Mouse (Mus musculus) lung, adult 2 months (tissue): ENCODE measurements around the gene Vamp2. TPM values are rescaled to one million over a fixed set of nuclear protein-coding genes. Genes with fewer than 3 reads are reported as not detected.

ENCODE experiments used
- DNase-seq: peaks from one replicate; pipeline ENCODE4 v3.0.0; 2022
- H3K4me1 ChIP-seq: fragments of 200-500 bp; 2 replicates; pipeline ENCODE4 v1.6.1; 2011; ENCODE audit warnings: low read length; ENCODE audit not compliant: control insufficient read depth, insufficient read depth
- H3K4me3 ChIP-seq: fragments of 200-500 bp; replicated peaks from 2 replicates; pipeline ENCODE3; 2011; ENCODE audit warnings: low read depth, mild to moderate bottlenecking, control low read depth, low read length; ENCODE audit errors: extremely low read depth
- CTCF ChIP-seq: fragments of 200-500 bp; IDR thresholded peaks from 2 replicates; pipeline ENCODE4 v1.5.1; 2011; ENCODE audit warnings: mild to moderate bottlenecking, low read length, control low read depth; ENCODE audit not compliant: insufficient read depth
- POLR2A ChIP-seq: fragments of 200-500 bp; IDR thresholded peaks from 2 replicates; pipeline ENCODE4 v1.6.1; 2011; ENCODE audit warnings: low read depth, mild to moderate bottlenecking, control low read depth, low read length, borderline replicate concordance; ENCODE audit errors: extremely low read depth
- WGBS: fragments of 180-500 bp; shearing (Covaris S2); methylation state at CpG from one replicate; pipeline ENCODE4 v1.1.7; 2018; 5-methylcytosine and 5-hydroxymethylcytosine counted together
- polyA plus RNA-seq: library from polyadenylated mRNA; depleted of rRNA; stranded (reverse); fragments of >200 nt; gene quantifications from 2 replicates; pipeline ENCODE4 v1.2.3, GENCODE M21; 2012

The Vamp2 gene
- polyA plus RNA-seq, 1 experiment = 120 TPM

DNA sequence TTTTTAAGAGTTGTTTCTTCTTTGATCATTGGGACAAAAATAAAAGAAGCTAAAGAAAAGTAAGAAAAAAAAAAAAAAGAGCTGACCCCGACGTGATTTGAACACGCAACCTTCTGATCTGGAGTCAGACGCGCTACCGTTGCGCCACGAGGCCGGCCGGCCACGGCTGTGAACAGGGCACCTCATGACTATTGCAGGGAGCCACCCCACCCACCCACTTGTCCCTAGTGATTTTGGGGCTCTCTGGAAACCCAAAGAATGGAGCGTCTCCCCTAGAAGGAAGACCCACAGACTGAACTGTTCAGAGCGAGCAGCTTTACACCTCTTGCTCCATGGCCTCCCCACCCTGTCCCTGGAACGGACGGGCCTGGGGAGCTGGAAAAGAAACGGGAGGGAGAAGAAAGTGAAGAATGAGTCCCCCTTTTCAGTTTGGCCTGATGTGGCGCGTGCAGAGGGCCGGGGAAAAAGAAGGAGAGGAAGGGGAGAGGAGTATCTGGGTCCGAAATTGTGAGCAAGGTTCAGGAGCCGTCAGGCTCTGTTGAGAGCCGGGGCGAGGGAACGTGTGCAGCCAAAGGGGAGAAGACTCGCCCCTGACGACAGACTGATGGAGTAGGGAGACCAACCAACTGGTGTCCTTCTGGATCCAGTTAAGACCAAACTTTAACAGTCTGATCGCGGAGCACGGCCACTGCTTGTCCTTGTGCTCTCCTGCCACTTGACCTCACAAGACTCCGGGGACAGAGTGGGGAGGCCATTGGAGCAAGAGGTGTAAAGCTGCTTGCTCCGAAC is 24.7 kb upstream of the Vamp2 start:
- Histone ChIP-seq H3K4me3 (peak overlapping the region; percentile 90), H3K4me1 (peaks cover 19% of the 10 kb centered on the region)
- WGBS = under 1% methylated on average over 31 of the region's 31 CpGs
- TF ChIP-seq POLR2A (peak; percentile 40; the same call in 1 of the 2 replicates), CTCF (no peak)
- DNase-seq = peak; percentile 81

DNA sequence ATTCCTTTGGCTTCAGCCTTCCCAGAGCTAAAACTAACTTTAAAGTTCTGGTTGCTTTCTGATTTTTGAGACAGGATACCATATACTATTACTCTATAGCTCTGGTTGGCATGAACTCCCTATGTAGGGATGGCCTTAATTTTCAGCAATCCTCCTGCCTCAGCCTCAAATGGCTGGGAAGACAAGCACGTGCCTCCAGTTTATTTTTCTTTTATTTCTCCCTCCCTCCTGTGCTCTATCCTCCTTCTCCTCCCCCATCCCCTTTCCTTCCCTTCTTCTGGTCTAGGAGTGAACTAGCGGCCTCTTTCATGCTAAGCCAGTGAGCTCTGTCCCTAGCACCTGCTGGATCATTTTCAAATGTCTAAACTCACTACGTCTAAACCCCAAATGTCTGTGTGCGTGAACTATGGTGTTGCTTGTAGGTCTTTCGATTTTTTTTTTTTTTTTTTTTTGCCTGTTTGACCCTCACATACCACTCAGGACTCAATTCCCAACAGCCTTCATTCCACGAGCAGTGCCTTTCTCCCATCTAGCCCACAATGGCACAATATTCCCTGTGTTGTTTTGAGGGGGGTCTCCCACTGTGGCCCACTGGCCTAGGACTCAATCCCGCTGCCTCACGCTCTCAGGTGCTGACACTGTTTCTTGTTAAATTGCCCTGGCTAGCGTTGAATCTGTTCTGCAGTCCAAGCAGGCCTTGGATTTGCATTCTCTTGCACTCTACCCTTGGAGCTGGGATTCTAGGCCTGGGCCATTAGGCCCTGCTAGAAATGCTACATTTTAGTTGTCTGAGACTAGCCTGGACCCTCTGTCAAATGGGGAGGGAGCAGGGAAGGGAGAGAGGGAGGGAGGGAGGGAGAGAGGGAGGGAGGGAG is 23.8 kb upstream of the Vamp2 start:
- Histone ChIP-seq H3K4me3 (peak overlapping the region; percentile 90), H3K4me1 (peaks cover 19% of the 10 kb centered on the region)
- TF ChIP-seq CTCF (no peak), POLR2A (no peak)
- DNase-seq = no peak
- WGBS = 67% methylated on average over 9 of the region's 9 CpGs

DNA sequence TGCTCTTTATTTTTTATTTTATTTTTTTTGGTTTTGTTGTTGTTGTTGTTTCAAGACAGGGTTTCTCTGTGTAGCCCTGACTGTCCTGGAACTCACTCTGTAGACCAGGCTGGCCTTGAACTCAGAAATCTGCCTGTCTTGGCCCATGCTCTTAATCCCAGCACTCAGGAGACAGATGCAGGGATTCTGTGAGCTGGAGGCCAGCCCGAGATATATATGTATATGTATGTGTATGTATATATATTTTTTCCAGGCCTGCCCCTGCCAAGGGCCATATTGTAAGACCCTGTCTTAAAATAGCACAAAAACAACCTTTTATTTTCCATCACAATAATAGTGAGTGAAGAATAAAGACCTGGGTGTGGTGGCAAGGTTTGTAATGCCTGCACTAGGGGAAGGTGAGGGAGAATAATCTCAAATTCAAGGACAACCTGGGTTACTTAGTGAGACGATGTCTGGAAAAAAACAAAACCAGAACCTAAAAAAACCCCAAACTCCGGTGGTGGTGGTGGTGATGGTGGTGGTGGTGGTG is 22.8 kb upstream of the Vamp2 start:
- Histone ChIP-seq H3K4me1 (peaks cover 19% of the 10 kb centered on the region), H3K4me3 (no peak overlapping the region)
- 73% methylated on average over 3 of the region's 3 CpGs for WGBS
- DNase-seq = no peak
- TF ChIP-seq CTCF (no peak), POLR2A (no peak)

- no peak for TF ChIP-seq POLR2A
- no peak for TF ChIP-seq CTCF
- H3K4me3 ChIP-seq = peak overlapping the region; percentile 3
- no peak for DNase-seq
- WGBS = 7% methylated on average over 29 of the region's 29 CpGs
- peaks cover 18% of the 10 kb centered on the region for H3K4me1 ChIP-seq
These were observed 22.0 kb upstream of the Vamp2 start for GRCm38 (mm10) chr11:69066163-69066861.

GRCm38 (mm10) chr11:69066956-69067355 is 21.3 kb upstream of the Vamp2 start:
- Histone ChIP-seq H3K4me3 (no peak overlapping the region), H3K4me1 (peaks cover 16% of the 10 kb centered on the region)
- peak; percentile 85 for DNase-seq
- 6% methylated on average over 8 of the region's 8 CpGs for WGBS
- peak; percentile 81 for TF ChIP-seq CTCF
- TF ChIP-seq POLR2A = no peak

- H3K4me3 ChIP-seq = no peak overlapping the region
- TF ChIP-seq CTCF = no peak
- no peak for TF ChIP-seq POLR2A
- DNase-seq = no peak
- H3K4me1 ChIP-seq = peaks cover 18% of the 10 kb centered on the region
- WGBS = 28% methylated on average over 6 of the region's 6 CpGs
These were observed 20.7 kb upstream of the Vamp2 start for GRCm38 (mm10) chr11:69067601-69068000.

DNA sequence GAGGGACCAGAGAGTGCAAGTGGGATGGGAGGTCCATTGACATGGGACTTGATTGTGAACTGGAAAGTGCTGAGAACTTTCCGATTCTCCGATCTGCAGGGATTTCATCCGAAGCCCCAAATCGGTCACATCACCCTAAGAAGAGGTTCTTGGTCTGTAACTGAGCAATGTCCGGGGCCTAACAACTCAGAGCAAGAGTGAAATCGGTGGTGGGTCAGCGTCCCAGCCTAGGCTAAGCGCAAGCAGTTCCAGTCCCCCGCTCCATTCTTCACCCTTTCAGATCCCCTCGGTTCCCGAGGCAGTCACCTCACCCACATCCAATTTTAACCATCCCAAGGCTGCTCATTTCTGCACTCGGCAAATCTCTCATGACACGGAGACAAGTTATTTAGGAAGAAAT is 18.2 kb upstream of the Vamp2 start:
- DNase-seq = no peak
- WGBS = 1% methylated on average over 13 of the region's 13 CpGs
- TF ChIP-seq CTCF (no peak), POLR2A (no peak)
- Histone ChIP-seq H3K4me1 (peaks cover 17% of the 10 kb centered on the region), H3K4me3 (peak overlapping the region; percentile 99)

DNA sequence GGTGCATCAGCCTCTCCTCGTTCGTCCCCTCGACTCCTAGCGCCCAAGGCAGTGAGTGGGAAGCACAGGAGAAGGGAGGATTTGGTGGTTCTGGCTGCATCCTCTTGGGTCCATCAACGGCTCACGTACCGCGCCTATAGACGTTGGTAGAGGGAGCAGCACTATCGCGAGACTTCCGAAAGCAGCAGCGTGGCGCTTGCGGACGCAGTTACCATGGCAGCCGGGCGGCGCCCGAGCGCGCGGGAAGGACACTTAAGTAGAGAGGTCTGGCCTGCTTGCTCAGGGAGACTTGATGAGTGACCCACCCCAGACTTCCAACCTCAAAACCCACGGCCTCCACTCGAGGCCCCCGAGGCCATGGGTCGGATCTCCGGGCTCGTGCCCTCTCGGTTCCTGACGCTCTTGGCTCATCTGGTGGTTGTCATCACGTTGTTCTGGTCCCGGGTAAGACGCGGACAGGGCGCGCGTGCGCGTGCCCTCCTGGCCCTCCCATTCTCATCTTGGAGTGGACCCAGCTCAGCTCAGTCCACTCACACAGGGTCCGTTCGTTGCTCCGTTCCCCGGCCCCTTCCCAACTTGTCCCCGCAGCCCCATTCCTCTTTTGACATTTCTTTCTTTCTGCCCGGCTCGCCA is 17.6 kb upstream of the Vamp2 start, which contains the start of gene Tmem107:
TSS of gene Tmem107 (plus strand) at position 217 of the 633 bp plus-strand sequence.
- peak within 1 kb of the TSS; percentile 99 for H3K4me3 ChIP-seq
- 1% methylated on average over 47 of the region's 47 CpGs for WGBS
- H3K4me1 ChIP-seq = peaks cover 17% of the 10 kb centered on the region
- DNase-seq = peak; percentile 94
- peak; percentile 97; the same call in 1 of the 2 replicates for TF ChIP-seq POLR2A
- no peak for TF ChIP-seq CTCF

DNA sequence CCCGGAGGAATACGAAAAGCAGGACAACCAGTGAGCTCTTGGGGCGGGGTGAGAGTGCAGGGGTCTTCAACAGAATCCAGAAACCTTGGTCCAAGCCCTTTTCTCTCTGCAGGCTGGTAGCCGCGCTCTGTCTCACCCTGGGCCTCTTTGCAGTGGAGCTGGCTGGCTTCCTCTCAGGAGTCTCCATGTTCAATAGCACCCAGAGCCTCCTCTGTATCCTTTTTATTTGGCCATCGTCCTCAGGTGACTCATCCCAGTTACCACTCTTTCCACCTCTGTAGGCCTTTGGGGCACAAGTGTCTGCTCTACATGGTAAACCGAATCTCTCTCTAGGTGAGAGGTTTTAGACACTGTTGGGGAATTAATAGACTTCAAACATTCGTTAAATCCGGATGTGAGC is 17.0 kb upstream of the Vamp2 start:
- no peak for TF ChIP-seq POLR2A
- no peak for TF ChIP-seq CTCF
- WGBS = 31% methylated on average over 9 of the region's 9 CpGs
- peaks cover 14% of the 10 kb centered on the region for H3K4me1 ChIP-seq
- DNase-seq = no peak
- H3K4me3 ChIP-seq = peak overlapping the region; percentile 99
